In the genomic region with DNA sequence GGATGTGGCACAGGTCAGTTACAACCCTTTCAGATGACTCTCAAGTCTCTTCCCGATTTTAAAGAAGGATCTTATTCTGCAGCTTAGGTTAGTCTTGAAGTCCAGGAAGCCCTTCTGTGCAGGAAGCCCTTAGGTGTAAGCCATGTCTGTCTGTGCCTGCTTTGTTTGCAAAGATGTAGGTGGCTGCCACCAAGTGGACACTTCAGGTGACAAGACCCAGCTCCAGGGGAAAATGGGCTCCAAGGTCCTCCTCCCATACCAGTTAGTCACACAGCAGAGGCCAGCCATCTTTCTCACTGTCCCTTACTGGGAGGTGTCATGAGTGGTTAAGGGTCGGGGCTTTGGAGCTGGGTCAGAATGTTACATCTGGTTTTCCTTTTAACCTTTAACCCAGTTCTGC, we compare ENCODE assay signal across 8 mouse cellular contexts. TPM values are rescaled to one million over a fixed set of nuclear protein-coding genes. Genes with fewer than 3 reads are reported as not detected.
DNase-seq lines count a peak whose midpoint lies in the region; ATAC-seq and TF ChIP-seq lines count a peak whose summit lies in the region.

No protein-coding gene starts in this region.

- WGBS in hindbrain, postnatal 0 days = 82% methylated on average over 2 of the region's 2 CpGs
- WGBS in hindbrain, embryonic 12.5 days = 63% methylated on average over 2 of the region's 2 CpGs
- 63% methylated on average over 2 of the region's 2 CpGs for WGBS in liver, embryonic 13.5 days (ENCODE audit: insufficient replicate concordance)

- H3K27ac ChIP-seq in hindbrain, postnatal 0 days = no peak overlapping the region
- H3K27ac ChIP-seq in hindbrain, embryonic 12.5 days = no peak overlapping the region
- no peak overlapping the region for H3K27ac ChIP-seq in MEL (ENCODE audit: control insufficient read depth, low read depth, low read length)
- H3K27ac ChIP-seq in liver, embryonic 13.5 days = peak overlapping the region; percentile 65

- H3K4me3 ChIP-seq in hindbrain, postnatal 0 days (ENCODE audit: low read length) = no peak overlapping the region
- H3K4me3 ChIP-seq in hindbrain, embryonic 12.5 days = no peak overlapping the region
- H3K4me3 ChIP-seq in MEL (ENCODE audit: control insufficient read depth in 1 of 2, insufficient read depth in 1 of 2, low read depth in 2 of 2, low read length in 2 of 2) = no peak overlapping the region
- no peak overlapping the region for H3K4me3 ChIP-seq in liver, embryonic 13.5 days (replicated peaks)

- H3K9me3 ChIP-seq in hindbrain, postnatal 0 days (ENCODE audit: low read length) = no peaks in the 10 kb centered on the region
- H3K9me3 ChIP-seq in hindbrain, embryonic 12.5 days (replicated peaks) = no peaks in the 10 kb centered on the region
- H3K9me3 ChIP-seq in MEL (replicated peaks; ENCODE audit: insufficient read depth, low read length) = no peaks in the 10 kb centered on the region
- no peaks in the 10 kb centered on the region for H3K9me3 ChIP-seq in liver, embryonic 13.5 days (replicated peaks)

- peaks cover 1% of the 10 kb centered on the region; the same call in 1 of the 2 replicates for H3K79me2 ChIP-seq in MEL (ENCODE audit: control insufficient read depth, insufficient read depth, low read length, poor library complexity)

- DNase-seq in hindbrain, postnatal 0 days (ENCODE audit: low spot score) = peak; percentile 58
- DNase-seq in MEL (ENCODE audit: low read depth, low spot score) = peak; percentile 67
- peak; percentile 60 for DNase-seq in cerebellum, postnatal 36 days
- peak; percentile 68 for DNase-seq in liver, embryonic 13.5 days
- peak; percentile 66 for DNase-seq in thymus, postnatal 4 days
- no peak for DNase-seq in layer of hippocampus, adult 11-12 months (ENCODE audit: low spot score)
- no peak for DNase-seq in gastrocnemius, adult 8-10 months (ENCODE audit: low spot score in 2 of 2)

- ATAC-seq in hindbrain, postnatal 0 days = no peak
- ATAC-seq in hindbrain, embryonic 12.5 days (ENCODE audit: low FRiP score) = no peak
- peak; percentile 30; the same call in 1 of the 2 replicates for ATAC-seq in liver, embryonic 13.5 days (ENCODE audit: low read depth)

- TF ChIP-seq EP300 in MEL (IDR thresholded peaks at IDR 0.05; ENCODE audit: low read depth in 1 of 2, low read length in 2 of 2) = no peak

- peak; percentile 77 for TF ChIP-seq RAD21 in MEL (IDR thresholded peaks at IDR 0.05; ENCODE audit: low read depth, low read length)

- no peaks in the 10 kb centered on the region for H3K4me1 ChIP-seq in hindbrain, postnatal 0 days (ENCODE audit: insufficient read depth, low read length)
- 0 out of 2 replicates have a peak, but pooled peaks cover 3% of the 10 kb centered on the region for H3K4me1 ChIP-seq in hindbrain, embryonic 12.5 days
- peaks cover 7 to 9% of the 10 kb centered on the region in 2 experiments; a peak in 3 of 4 replicates for H3K4me1 ChIP-seq in MEL (ENCODE audit: control insufficient read depth in 1 of 2, insufficient read depth in 2 of 2, low read length in 2 of 2)
- peaks cover 85% of the 10 kb centered on the region for H3K4me1 ChIP-seq in liver, embryonic 13.5 days (replicated peaks)

- 0 out of 4 replicates have a peak, but pooled peaks of 1 of the 2 experiments have one; percentile 11 for TF ChIP-seq POLR2A in MEL (IDR thresholded peaks at IDR 0.05; ENCODE audit: control insufficient read depth in 1 of 2, insufficient read depth in 1 of 2, low read depth in 1 of 2, low read length in 2 of 2, poor library complexity in 1 of 2)

- peak; percentile 64 for TF ChIP-seq CTCF in hindbrain, postnatal 0 days (IDR thresholded peaks at IDR 0.05; ENCODE audit: low read depth)
- peak in 2 of 3 experiments; percentile 37 to 76; a peak in 4 of 6 replicates for TF ChIP-seq CTCF in MEL (IDR thresholded peaks at IDR 0.05 in 2 of 3, conservative IDR thresholded peaks at IDR 0.05 in 1 of 3; ENCODE audit: control insufficient read depth in 1 of 3, insufficient read depth in 1 of 3, low read depth in 2 of 3, low read length in 3 of 3, poor library complexity in 1 of 3, severe bottlenecking in 1 of 3)

- no peaks in the 10 kb centered on the region for H3K27me3 ChIP-seq in hindbrain, postnatal 0 days (ENCODE audit: insufficient read depth, low read length)
- H3K27me3 ChIP-seq in hindbrain, embryonic 12.5 days = no peaks in the 10 kb centered on the region
- no peaks in the 10 kb centered on the region for H3K27me3 ChIP-seq in MEL (ENCODE audit: control insufficient read depth in 1 of 2, insufficient read depth in 2 of 2, low read length in 2 of 2)
- H3K27me3 ChIP-seq in liver, embryonic 13.5 days = no peaks in the 10 kb centered on the region

- H3K36me3 ChIP-seq in hindbrain, postnatal 0 days (ENCODE audit: insufficient read depth, low read length) = peaks cover 26% of the 10 kb centered on the region
- peaks cover 45% of the 10 kb centered on the region for H3K36me3 ChIP-seq in hindbrain, embryonic 12.5 days
- peaks cover 6% of the 10 kb centered on the region in 2 experiments for H3K36me3 ChIP-seq in MEL (ENCODE audit: control insufficient read depth in 1 of 2, insufficient read depth in 2 of 2, low read length in 2 of 2)
- peaks cover 54% of the 10 kb centered on the region for H3K36me3 ChIP-seq in liver, embryonic 13.5 days

- no peak overlapping the region for H3K4me2 ChIP-seq in hindbrain, postnatal 0 days (ENCODE audit: low read depth, low read length)
- no peak overlapping the region for H3K4me2 ChIP-seq in hindbrain, embryonic 12.5 days (replicated peaks)
- H3K4me2 ChIP-seq in liver, embryonic 13.5 days = no peak overlapping the region

- no peak overlapping the region for H3K9ac ChIP-seq in hindbrain, postnatal 0 days (replicated peaks; ENCODE audit: low read length)
- no peak overlapping the region for H3K9ac ChIP-seq in hindbrain, embryonic 12.5 days
- no peak overlapping the region for H3K9ac ChIP-seq in MEL (ENCODE audit: control insufficient read depth, low read depth, low read length, poor library complexity, severe bottlenecking)
- no peak overlapping the region for H3K9ac ChIP-seq in liver, embryonic 13.5 days

TF ChIP-seq in MEL, 35 proteins besides CTCF, POLR2A, EP300 and RAD21 (continues in another document):
- TF ChIP-seq MAFK (IDR thresholded peaks at IDR 0.05; ENCODE audit: borderline replicate concordance, low read depth, low read length) (no peak), USF2 (IDR thresholded peaks at IDR 0.05; ENCODE audit: borderline replicate concordance in 1 of 2, insufficient read depth in 1 of 2, low read depth in 1 of 2, low read length in 2 of 2) (no peak)

RNA-seq across cellular contexts. Expression of gene Hdhd3, which starts 3.5 kb away (rescaled TPM):
- total RNA-seq in hindbrain, postnatal 0 days (2014; rRNA removed) = 4.1 and 5.1 TPM in 2 replicates
- 5.8 and 6.8 TPM in 2 replicates for polyA plus RNA-seq in hindbrain, postnatal 0 days (2015; fragmentation: Nextera tagmentation; extraction: Ambion mirVana)
- 11.8 and 12.7 TPM in 2 replicates for polyA plus RNA-seq in hindbrain, embryonic 12.5 days (2016; fragmentation: Nextera tagmentation; extraction: Ambion mirVana)
- 3.5 and 4.0 TPM in 2 replicates for total RNA-seq in MEL (2012; rRNA removed)
- 1 to 10 TPM in 1 of 2 experiments, not detected in 1; 6.0 TPM for polyA plus RNA-seq in MEL (2012; ENCODE audit: insufficient read depth in 1 of 2, insufficient read length in 2 of 2, low read depth in 1 of 2, low replicate concordance in 2 of 2, missing spikeins in 1 of 2)
- polyA plus RNA-seq in liver, embryonic 13.5 days (2015; fragmentation: Nextera tagmentation; extraction: Ambion mirVana) = 6.3 and 7.1 TPM in 2 replicates
- 1 to 10 TPM in 3 of 4 experiments, under 1 TPM in 1; 0.40 to 1.8 (median 1.3) TPM for total RNA-seq in gastrocnemius, adult 8-10 months (2022)

RNA-seq across cellular contexts. Expression of gene Alad, which starts 12.9 kb away (rescaled TPM):
- total RNA-seq in hindbrain, postnatal 0 days (2014; rRNA removed) = 50.4 and 50.9 TPM in 2 replicates
- polyA plus RNA-seq in hindbrain, postnatal 0 days (2015; fragmentation: Nextera tagmentation; extraction: Ambion mirVana) = 69.3 and 70.5 TPM in 2 replicates
- polyA plus RNA-seq in hindbrain, embryonic 12.5 days (2016; fragmentation: Nextera tagmentation; extraction: Ambion mirVana) = 58.8 and 64.3 TPM in 2 replicates
- total RNA-seq in MEL (2012; rRNA removed) = 199 and 213 TPM in 2 replicates
- 100 to 1,000 TPM in 1 of 2 experiments, not detected in 1; 386 TPM for polyA plus RNA-seq in MEL (2012; ENCODE audit: insufficient read depth in 1 of 2, insufficient read length in 2 of 2, low read depth in 1 of 2, low replicate concordance in 2 of 2, missing spikeins in 1 of 2)
- polyA plus RNA-seq in liver, embryonic 13.5 days (2015; fragmentation: Nextera tagmentation; extraction: Ambion mirVana) = 616 and 657 TPM in 2 replicates
- 10 to 100 TPM; 26.1 to 36.7 (median 30.3) TPM for total RNA-seq in gastrocnemius, adult 8-10 months (2022)

RNA-seq across cellular contexts. Expression of gene Pole3, which starts 18.1 kb away (rescaled TPM):
- total RNA-seq in hindbrain, postnatal 0 days (2014; rRNA removed) = 19.0 and 25.1 TPM in 2 replicates
- polyA plus RNA-seq in hindbrain, postnatal 0 days (2015; fragmentation: Nextera tagmentation; extraction: Ambion mirVana) = 66.5 and 70.0 TPM in 2 replicates
- polyA plus RNA-seq in hindbrain, embryonic 12.5 days (2016; fragmentation: Nextera tagmentation; extraction: Ambion mirVana) = 80.2 and 84.7 TPM in 2 replicates
- total RNA-seq in MEL (2012; rRNA removed) = 51.4 and 63.6 TPM in 2 replicates
- 100 to 1,000 TPM in 1 of 2 experiments, not detected in 1; 103 TPM for polyA plus RNA-seq in MEL (2012; ENCODE audit: insufficient read depth in 1 of 2, insufficient read length in 2 of 2, low read depth in 1 of 2, low replicate concordance in 2 of 2, missing spikeins in 1 of 2)
- 77.3 and 81.0 TPM in 2 replicates for polyA plus RNA-seq in liver, embryonic 13.5 days (2015; fragmentation: Nextera tagmentation; extraction: Ambion mirVana)
- total RNA-seq in gastrocnemius, adult 8-10 months (2022) = 10 to 100 TPM; 14.1 to 18.1 (median 15.1) TPM

RNA-seq across cellular contexts. Expression of gene 4933430I17Rik, which starts 18.4 kb away (rescaled TPM):
- total RNA-seq in hindbrain, postnatal 0 days (2014; rRNA removed) = 1.0 TPM in 1 of 2 replicates, not detected in the other
- polyA plus RNA-seq in hindbrain, postnatal 0 days (2015; fragmentation: Nextera tagmentation; extraction: Ambion mirVana) = 0.74 and 0.83 TPM in 2 replicates
- polyA plus RNA-seq in hindbrain, embryonic 12.5 days (2016; fragmentation: Nextera tagmentation; extraction: Ambion mirVana) = 0.84 and 1.2 TPM in 2 replicates
- 0.12 TPM in 1 of 2 replicates, not detected in the other for total RNA-seq in MEL (2012; rRNA removed)
- polyA plus RNA-seq in MEL (2012; ENCODE audit: insufficient read depth in 1 of 2, insufficient read length in 2 of 2, low read depth in 1 of 2, low replicate concordance in 2 of 2, missing spikeins in 1 of 2) = under 1 TPM in 1 of 2 experiments, not detected in 1; 0.43 TPM
- 0.14 and 0.23 TPM in 2 replicates for polyA plus RNA-seq in liver, embryonic 13.5 days (2015; fragmentation: Nextera tagmentation; extraction: Ambion mirVana)
- total RNA-seq in gastrocnemius, adult 8-10 months (2022) = not detected

RNA-seq across cellular contexts. Expression of gene Bspry, which starts 26.9 kb away (rescaled TPM):
- 0.37 and 2.0 TPM in 2 replicates for total RNA-seq in hindbrain, postnatal 0 days (2014; rRNA removed)
- polyA plus RNA-seq in hindbrain, postnatal 0 days (2015; fragmentation: Nextera tagmentation; extraction: Ambion mirVana) = 0.95 and 0.96 TPM in 2 replicates
- polyA plus RNA-seq in hindbrain, embryonic 12.5 days (2016; fragmentation: Nextera tagmentation; extraction: Ambion mirVana) = 1.2 and 1.7 TPM in 2 replicates
- 0.13 and 0.19 TPM in 2 replicates for total RNA-seq in MEL (2012; rRNA removed)
- under 1 TPM in 1 of 2 experiments, not detected in 1; 0.50 TPM for polyA plus RNA-seq in MEL (2012; ENCODE audit: insufficient read depth in 1 of 2, insufficient read length in 2 of 2, low read depth in 1 of 2, low replicate concordance in 2 of 2, missing spikeins in 1 of 2)
- polyA plus RNA-seq in liver, embryonic 13.5 days (2015; fragmentation: Nextera tagmentation; extraction: Ambion mirVana) = 0.20 and 0.34 TPM in 2 replicates
- not detected for total RNA-seq in gastrocnemius, adult 8-10 months (2022)

Comparison
In these comparisons a context has a peak if more than half of its experiments do, and no peak if none do; other contexts are left out.
1. DNase-seq: peak in hindbrain, postnatal 0 days (single experiment), MEL (single experiment), cerebellum, postnatal 36 days (2 of 2), liver, embryonic 13.5 days (single experiment) and thymus, postnatal 4 days (single experiment); none in layer of hippocampus, adult 11-12 months (single experiment) and gastrocnemius, adult 8-10 months (0 of 2).